ENCODE assay signal across 23 mouse cellular contexts in the genomic region with DNA sequence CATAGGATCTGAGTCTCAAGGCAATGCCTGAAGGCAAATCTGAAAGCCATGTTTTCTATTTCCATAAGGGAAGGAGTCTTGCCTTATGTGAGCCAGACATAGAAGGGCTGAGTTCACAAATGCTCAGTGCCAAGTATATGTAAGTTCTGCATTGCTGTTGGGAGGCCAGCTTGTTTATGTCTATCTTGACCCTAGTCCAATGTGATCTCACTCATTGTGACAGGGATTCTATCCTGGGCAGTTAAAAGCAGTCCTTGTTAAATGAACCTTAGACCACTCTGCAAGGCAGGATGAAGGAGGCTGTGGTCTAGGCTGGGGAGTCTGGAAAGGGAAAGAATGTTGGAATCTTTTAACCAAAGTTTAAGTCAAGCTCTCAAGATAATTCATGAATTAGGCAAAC. TPM values are rescaled to one million over a fixed set of nuclear protein-coding genes. Genes with fewer than 3 reads are reported as not detected.
"Had no signal": no experiment of that assay in that cellular context is flagged by ENCODE, and none has a peak within 500 bp of the region (broad histone marks: within the 10 kb centered on the region; RNA-seq: fewer than 3 reads in every experiment).

No protein-coding gene starts in this region.

- H3K9me3 ChIP-seq: limb, embryonic 13.5 days; midbrain, embryonic 12.5 days; midbrain, embryonic 15.5 days; neural tube, embryonic 13.5 days; stomach, embryonic 15.5 days had no signal

- H3K27ac ChIP-seq: limb, embryonic 13.5 days; liver, embryonic 14.5 days; macrophage; midbrain, embryonic 12.5 days; midbrain, embryonic 15.5 days; neural tube, embryonic 13.5 days; stomach, embryonic 15.5 days had no signal

- H3K4me3 ChIP-seq: limb, embryonic 13.5 days; midbrain, embryonic 12.5 days; midbrain, embryonic 15.5 days; myocyte; neural tube, embryonic 13.5 days; stomach, embryonic 15.5 days had no signal

- ATAC-seq: inflammation-experienced regulatory T-cells, adult 6 months; liver, postnatal 0 days; midbrain, embryonic 15.5 days had no signal

- DNase-seq: kidney, adult 11 months; kidney, postnatal 14 days; kidney, postnatal 4 days; left cerebral cortex, postnatal 4 days; liver, postnatal 0 days; lung, postnatal 10 days; retina, postnatal 1 day; right cerebral cortex, postnatal 25 days; spleen, adult 18-20 months; thymus, adult 2 months; thymus, postnatal 14 days; thymus, postnatal 4 days had no signal

- H3K4me2 ChIP-seq: limb, embryonic 13.5 days; liver, embryonic 11.5 days; midbrain, embryonic 12.5 days; midbrain, embryonic 15.5 days; neural tube, embryonic 13.5 days; stomach, embryonic 15.5 days had no signal

- H3K36me3 ChIP-seq: limb, embryonic 13.5 days; midbrain, embryonic 12.5 days; midbrain, embryonic 15.5 days; neural tube, embryonic 13.5 days; stomach, embryonic 15.5 days had no signal

- H3K9ac ChIP-seq: limb, embryonic 13.5 days; liver, embryonic 14.5 days; liver, postnatal 0 days; midbrain, embryonic 12.5 days; midbrain, embryonic 15.5 days; neural tube, embryonic 13.5 days; stomach, embryonic 15.5 days had no signal

- H3K4me1 ChIP-seq: limb, embryonic 13.5 days; midbrain, embryonic 12.5 days; midbrain, embryonic 15.5 days; neural tube, embryonic 13.5 days; stomach, embryonic 15.5 days had no signal

- H3K27me3 ChIP-seq: limb, embryonic 13.5 days; midbrain, embryonic 12.5 days; midbrain, embryonic 15.5 days; neural tube, embryonic 13.5 days; stomach, embryonic 15.5 days had no signal

RNA-seq across cellular contexts. Expression of gene Fibin, which starts 45.8 kb away (rescaled TPM):
- total RNA-seq: megakaryocyte, adult 5-6 weeks had no signal
- polyA plus RNA-seq: inflammation-experienced regulatory T-cells, adult 6 months; macrophage had no signal
